Mouse (Mus musculus) limb, embryonic 11.5 days (tissue): ENCODE data around the gene Timp2. TPM values are rescaled to one million over a fixed set of nuclear protein-coding genes. Genes with fewer than 3 reads are reported as not detected.

Experiments
- ATAC-seq: fragments of 200-750 bp; cut with Nextera tagmentation; 2 replicates; pipeline ENCODE4 v1.8.0; 2017; ENCODE audit warnings: low read depth; ENCODE audit not compliant: insufficient number of reproducible peaks, low FRiP score, low TSS enrichment
- DNase-seq: peaks from one replicate; pipeline ENCODE4 v3.0.0-alpha.2; 2015; ENCODE audit warnings: low spot score
- H3K27ac ChIP-seq: fragments of 300-500 bp; sonication (generic); replicated peaks from 2 replicates; pipeline ENCODE4 v1.5.1; 2014; ENCODE audit warnings: low read depth, mild to moderate bottlenecking, low read length
- H3K27me3 ChIP-seq: fragments of 300-500 bp; sonication (generic); 2 replicates; pipeline ENCODE4 v1.6.1; 2014; ENCODE audit warnings: mild to moderate bottlenecking, low read length, mixed read lengths; ENCODE audit not compliant: control insufficient read depth, insufficient read depth
- H3K36me3 ChIP-seq: fragments of 300-500 bp; sonication (generic); 2 replicates; pipeline ENCODE4 v1.6.1; 2014; ENCODE audit warnings: mild to moderate bottlenecking, low read length, moderate library complexity, mixed read lengths; ENCODE audit not compliant: control insufficient read depth, insufficient read depth
- H3K4me1 ChIP-seq: fragments of 300-500 bp; sonication (generic); 2 replicates; pipeline ENCODE4 v1.6.1; 2014; ENCODE audit warnings: low read length, mixed read lengths; ENCODE audit not compliant: control insufficient read depth, insufficient read depth
- H3K4me2 ChIP-seq: fragments of 300-500 bp; sonication (generic); 2 replicates; pipeline ENCODE4 v1.6.1; 2014; ENCODE audit warnings: low read depth, mild to moderate bottlenecking, moderate library complexity; ENCODE audit not compliant: severe bottlenecking
- H3K4me3 ChIP-seq: fragments of 300-500 bp; sonication (generic); 2 replicates; pipeline ENCODE4 v1.5.1; 2014; ENCODE audit warnings: low read depth, low read length
- H3K9ac ChIP-seq: fragments of 300-500 bp; sonication (generic); 2 replicates; pipeline ENCODE4 v1.6.1; 2014; ENCODE audit warnings: mild to moderate bottlenecking, low read length
- H3K9me3 ChIP-seq: fragments of 300-500 bp; sonication (generic); 2 replicates; pipeline ENCODE4 v1.6.1; 2016; ENCODE audit warnings: low read length; ENCODE audit not compliant: control insufficient read depth
- WGBS: fragments of 180-500 bp; shearing (Covaris S2); extraction: QIAGEN DNeasy Blood & Tissue Kit; methylation state at CpG from one replicate; pipeline ENCODE4 v1.1.7; 2014; 5-methylcytosine and 5-hydroxymethylcytosine counted together
- polyA plus RNA-seq: library from polyadenylated mRNA; unstranded; fragments of >200 nt; fragmentation: Nextera tagmentation; extraction: Ambion mirVana; gene quantifications from 2 replicates; pipeline ENCODE4 v1.2.1, GENCODE M21; 2014

Gene Timp2
- polyA plus RNA-seq, 1 experiment from 2014 or later = 64.4 TPM

DNA sequence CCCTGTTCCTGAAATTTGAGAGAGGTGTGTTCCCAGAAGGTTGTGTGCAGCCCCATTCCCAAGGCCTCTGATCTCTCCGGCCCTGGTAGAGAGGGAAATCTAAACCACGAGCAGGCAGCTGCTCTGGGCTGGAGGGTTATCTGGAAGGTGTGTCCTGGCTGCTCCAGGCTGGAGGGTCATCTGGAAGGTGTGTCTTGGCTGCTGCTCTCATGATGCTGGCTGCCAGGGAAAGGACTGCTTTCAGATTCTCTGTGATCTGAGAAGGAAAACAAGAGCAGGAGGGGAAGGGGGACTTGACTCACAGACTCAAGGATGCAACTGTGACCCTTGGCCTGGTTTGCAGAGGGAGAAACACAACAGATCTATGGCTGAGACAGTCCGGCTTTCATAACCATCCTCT lies 10.6 kb upstream of the Timp2 start:
- no peak for ATAC-seq
- WGBS = 40% methylated on average over 3 of the region's 3 CpGs
- H3K4me2 ChIP-seq = no peak overlapping the region
- no peaks in the 10 kb centered on the region for H3K9me3 ChIP-seq
- H3K27ac ChIP-seq = peak overlapping the region; percentile 78; the same call in 1 of the 2 replicates
- H3K9ac ChIP-seq = peak overlapping the region; percentile 27; the same call in 1 of the 2 replicates
- H3K4me3 ChIP-seq = no peak overlapping the region
- H3K36me3 ChIP-seq = no peaks in the 10 kb centered on the region
- peaks cover 32% of the 10 kb centered on the region for H3K4me1 ChIP-seq
- no peaks in the 10 kb centered on the region for H3K27me3 ChIP-seq
- DNase-seq = no peak

DNA sequence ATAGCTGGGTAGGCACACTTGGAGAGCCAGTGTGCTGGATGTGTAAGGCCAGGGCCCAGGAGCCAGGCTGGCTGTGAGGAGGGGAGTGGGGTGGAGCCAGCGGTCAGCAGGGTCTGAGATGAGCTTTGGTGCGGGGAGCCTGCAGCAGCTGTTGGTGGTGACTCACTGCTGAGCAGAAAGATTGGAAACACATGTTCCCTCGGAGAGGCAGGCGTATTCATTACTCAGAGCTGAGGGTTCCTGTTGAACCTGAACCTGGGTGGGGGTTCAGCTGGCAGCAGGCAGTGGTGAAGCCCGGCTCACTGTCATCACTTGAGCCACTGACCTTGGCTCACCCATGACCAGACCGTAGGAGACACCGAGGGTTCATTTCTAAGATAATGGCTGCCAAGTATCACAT lies 9.6 kb upstream of the Timp2 start:
- Histone ChIP-seq H3K4me2 (no peak overlapping the region), H3K9ac (no peak overlapping the region), H3K4me3 (no peak overlapping the region), H3K36me3 (no peaks in the 10 kb centered on the region), H3K27me3 (no peaks in the 10 kb centered on the region), H3K4me1 (peaks cover 39% of the 10 kb centered on the region), H3K27ac (peak overlapping the region; percentile 78), H3K9me3 (no peaks in the 10 kb centered on the region)
- ATAC-seq (peak; percentile 61), DNase-seq (peak; percentile 71)
- 29% methylated on average over 7 of the region's 7 CpGs for WGBS

DNA sequence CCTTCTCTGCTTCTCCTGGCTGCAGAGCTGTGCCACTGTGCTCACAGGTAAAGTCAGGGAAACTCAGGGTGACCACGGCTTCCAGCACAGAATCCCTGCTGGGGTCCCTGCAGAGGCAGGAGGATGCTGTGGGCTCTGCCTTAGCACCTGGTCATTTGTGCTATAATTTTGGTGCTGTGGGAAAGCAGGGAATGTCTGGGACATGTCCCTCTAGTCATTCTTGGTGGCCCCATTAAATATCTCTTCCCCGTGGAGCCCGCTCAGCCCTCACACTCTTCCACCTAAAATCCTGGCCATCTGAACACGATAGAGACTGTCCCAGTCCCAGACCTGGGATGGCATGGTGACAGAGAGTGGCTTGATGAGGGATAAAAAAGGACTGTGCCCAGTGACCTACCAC lies 8.5 kb upstream of the Timp2 start:
- Histone ChIP-seq H3K4me2 (no peak overlapping the region), H3K4me3 (no peak overlapping the region), H3K9me3 (no peaks in the 10 kb centered on the region), H3K4me1 (peaks cover 39% of the 10 kb centered on the region), H3K9ac (no peak overlapping the region), H3K36me3 (no peaks in the 10 kb centered on the region), H3K27me3 (no peaks in the 10 kb centered on the region), H3K27ac (0 out of 2 replicates have a peak overlapping the region, but pooled peaks have one; percentile 2)
- DNase-seq (no peak), ATAC-seq (no peak)
- 87% methylated on average over 4 of the region's 4 CpGs for WGBS

DNA sequence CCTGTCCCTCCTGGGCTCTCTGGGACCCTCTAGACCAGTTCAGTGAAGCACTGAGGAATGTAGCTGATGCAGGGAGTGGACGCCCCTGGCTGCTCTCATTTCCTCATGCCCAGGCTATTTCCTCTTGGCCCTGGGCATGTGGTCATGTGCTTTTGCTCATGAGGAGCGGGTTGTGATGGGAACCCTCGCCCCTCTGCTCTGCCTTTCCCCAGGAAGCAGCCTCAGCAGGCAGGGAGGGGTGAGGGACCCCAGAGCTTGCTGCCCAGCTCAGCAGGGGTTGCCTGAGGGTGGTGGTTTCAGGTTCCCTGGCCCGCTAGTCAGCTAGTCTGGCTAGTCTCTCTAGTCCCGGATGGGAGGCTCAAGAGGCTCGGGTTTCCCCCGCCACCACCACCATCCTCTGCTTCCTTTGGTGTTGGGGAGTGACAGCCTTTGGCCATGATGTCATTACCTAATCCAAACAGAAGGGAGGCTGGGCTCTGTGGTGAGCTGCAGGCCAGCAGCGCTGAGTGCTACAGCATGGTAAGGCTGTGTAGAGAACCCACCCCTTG lies 7.5 kb upstream of the Timp2 start:
- Histone ChIP-seq H3K36me3 (no peaks in the 10 kb centered on the region), H3K4me3 (no peak overlapping the region), H3K9ac (peak overlapping the region; percentile 8; the same call in 1 of the 2 replicates), H3K27me3 (no peaks in the 10 kb centered on the region), H3K27ac (peak overlapping the region; percentile 84), H3K4me1 (peaks cover 39% of the 10 kb centered on the region), H3K9me3 (no peaks in the 10 kb centered on the region), H3K4me2 (peak overlapping the region; percentile 22; the same call in 1 of the 2 replicates)
- ATAC-seq (peak; percentile 58; the same call in 1 of the 2 replicates), DNase-seq (peak; percentile 72)
- WGBS = 2% methylated on average over 8 of the region's 8 CpGs

DNA sequence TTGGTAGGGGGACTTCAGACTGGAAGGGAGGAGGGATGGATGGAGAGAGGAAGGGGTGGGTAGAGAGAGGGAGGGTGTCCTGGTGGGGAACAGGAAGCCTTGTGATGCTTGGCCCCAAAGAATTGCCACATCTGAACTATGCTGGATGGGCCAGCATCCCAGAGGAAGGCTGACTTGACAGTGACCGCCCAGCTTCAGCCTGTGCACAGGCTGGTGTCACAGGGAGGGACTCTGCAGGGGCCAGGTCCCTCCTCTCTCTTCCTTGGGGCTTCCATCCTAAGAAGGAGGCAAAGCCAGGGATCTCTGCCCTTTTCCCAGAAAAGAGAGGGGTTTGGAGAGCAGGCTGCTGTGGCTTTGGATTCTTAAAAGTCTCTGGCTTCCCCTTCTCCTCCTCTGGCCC lies 7.0 kb upstream of the Timp2 start:
- H3K9ac ChIP-seq = 0 out of 2 replicates have a peak overlapping the region, but pooled peaks have one; percentile 9
- H3K4me3 ChIP-seq = no peak overlapping the region
- WGBS = 72% methylated on average over 1 of the region's 1 CpGs
- DNase-seq = no peak
- H3K27me3 ChIP-seq = no peaks in the 10 kb centered on the region
- peaks cover 39% of the 10 kb centered on the region for H3K4me1 ChIP-seq
- H3K27ac ChIP-seq = peak overlapping the region; percentile 84
- no peaks in the 10 kb centered on the region for H3K9me3 ChIP-seq
- ATAC-seq = no peak
- H3K4me2 ChIP-seq = peak overlapping the region; percentile 22; the same call in 1 of the 2 replicates
- H3K36me3 ChIP-seq = no peaks in the 10 kb centered on the region

DNA sequence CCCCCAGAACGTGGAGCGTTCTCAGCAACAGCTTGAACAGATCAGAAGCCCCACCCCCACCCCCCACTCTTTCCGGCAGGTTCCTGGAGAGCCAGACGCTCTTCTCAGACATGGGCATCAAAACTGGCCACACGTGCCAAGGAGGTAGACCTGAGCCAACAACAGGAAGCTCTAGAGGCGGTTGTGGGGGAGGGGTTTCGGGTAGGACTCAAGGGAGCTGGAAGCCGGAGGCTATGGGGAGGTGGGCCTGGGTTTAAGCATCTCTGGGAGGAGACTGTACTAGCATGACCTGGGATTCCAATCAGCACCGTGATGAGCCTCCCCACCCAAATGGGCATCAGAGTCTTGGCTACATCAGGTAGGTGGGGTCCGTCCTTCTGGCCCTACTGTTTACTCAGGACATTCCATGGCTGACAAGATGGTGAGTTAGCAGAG lies 5.4 kb upstream of the Timp2 start:
- no peak for ATAC-seq
- Histone ChIP-seq H3K4me2 (no peak overlapping the region), H3K9ac (no peak overlapping the region), H3K4me3 (no peak overlapping the region), H3K36me3 (no peaks in the 10 kb centered on the region), H3K27ac (no peak overlapping the region), H3K4me1 (peaks cover 34% of the 10 kb centered on the region), H3K9me3 (no peaks in the 10 kb centered on the region), H3K27me3 (no peaks in the 10 kb centered on the region)
- WGBS = 70% methylated on average over 10 of the region's 10 CpGs
- DNase-seq = no peak

DNA sequence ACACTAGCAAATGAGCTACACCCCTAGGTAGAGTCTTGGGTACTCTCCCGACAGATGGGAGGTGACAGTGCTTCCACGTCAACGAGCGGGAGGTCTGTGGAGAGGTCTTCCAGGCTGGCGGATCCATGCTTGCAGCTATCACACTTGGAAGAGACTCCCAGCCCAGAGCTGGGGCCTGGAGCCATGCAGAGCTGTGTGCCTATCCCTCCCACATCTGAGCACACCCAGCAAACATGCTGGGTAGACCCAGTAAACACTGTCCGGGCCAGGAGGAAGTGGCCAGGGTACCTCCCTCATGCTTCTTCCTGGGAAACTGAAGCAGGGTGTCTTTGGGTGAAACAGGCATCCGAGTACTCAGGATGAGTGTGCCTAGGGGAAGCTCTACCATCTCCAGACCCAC lies 5.0 kb upstream of the Timp2 start:
- no peaks in the 10 kb centered on the region for H3K27me3 ChIP-seq
- no peak for ATAC-seq
- WGBS = 80% methylated on average over 7 of the region's 7 CpGs
- no peak for DNase-seq
- H3K4me1 ChIP-seq = peaks cover 33% of the 10 kb centered on the region
- no peaks in the 10 kb centered on the region for H3K36me3 ChIP-seq
- no peak overlapping the region for H3K9ac ChIP-seq
- H3K4me2 ChIP-seq = no peak overlapping the region
- H3K4me3 ChIP-seq = no peak overlapping the region
- no peaks in the 10 kb centered on the region for H3K9me3 ChIP-seq
- H3K27ac ChIP-seq = no peak overlapping the region

DNA sequence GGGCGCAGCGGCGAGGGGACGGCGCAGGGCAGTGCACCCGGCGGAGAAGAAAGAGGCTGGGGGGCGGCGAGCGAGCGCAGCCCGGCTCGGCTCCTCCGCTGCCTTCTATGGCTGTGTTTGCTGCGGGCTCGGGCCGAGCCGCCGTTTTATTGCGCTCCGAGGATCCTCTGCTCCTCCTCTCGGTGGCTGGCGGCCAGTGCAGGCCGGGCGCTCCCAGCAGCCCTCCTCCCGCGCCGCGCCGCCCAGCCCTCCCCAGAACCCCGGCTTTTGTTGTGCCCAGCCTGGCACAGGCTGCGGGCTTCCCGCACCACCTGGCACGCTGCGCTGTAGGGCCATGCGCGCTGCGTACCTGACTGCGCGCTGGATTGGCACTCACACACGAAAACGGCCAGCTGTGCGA lies 335 bp downstream of the Timp2 start:
- Histone ChIP-seq H3K9ac (peak overlapping the region; percentile 96), H3K4me3 (peak overlapping the region; percentile 81), H3K27ac (peak overlapping the region; percentile 86), H3K4me1 (peaks cover 16% of the 10 kb centered on the region), H3K4me2 (peak overlapping the region; percentile 69), H3K9me3 (no peaks in the 10 kb centered on the region), H3K27me3 (no peaks in the 10 kb centered on the region), H3K36me3 (no peaks in the 10 kb centered on the region)
- DNase-seq = peak; percentile 90
- WGBS = under 1% methylated on average over 42 of the region's 43 CpGs
- ATAC-seq = peak; percentile 81
